Mouse (Mus musculus) cerebellum, adult 11-12 months (tissue): ENCODE data around the gene Gm45717.

Experiments
- DNase-seq: peaks from one replicate; pipeline ENCODE4 v3.0.0; 2022

The Gm45717 gene

GRCm38 (mm10) chr7:140942341-140942740, 13.4 kb downstream of the Gm45717 start:
- DNase-seq = no peak

- peak; percentile 36 for DNase-seq
Measured at GRCm38 (mm10) chr7:140941222-140942051, 14.3 kb downstream of the Gm45717 start, which contains the start of gene Pgghg. TSS of gene Pgghg (plus strand) at chr7:140941391.

GRCm38 (mm10) chr7:140939669-140940171, 16.0 kb downstream of the Gm45717 start:
- DNase-seq = no peak

GRCm38 (mm10) chr7:140938896-140939295, 16.8 kb downstream of the Gm45717 start:
- no peak for DNase-seq

- no peak for DNase-seq
Measured at GRCm38 (mm10) chr7:140938436-140938835, 17.3 kb downstream of the Gm45717 start.

GRCm38 (mm10) chr7:140927181-140927580, 28.6 kb downstream of the Gm45717 start:
- DNase-seq = no peak

- no peak for DNase-seq
Measured at GRCm38 (mm10) chr7:140923070-140923775, 32.5 kb downstream of the Gm45717 start.

- peak; percentile 83 for DNase-seq
Measured at GRCm38 (mm10) chr7:140922398-140923069, 33.2 kb downstream of the Gm45717 start.

GRCm38 (mm10) chr7:140921225-140921975, 34.3 kb downstream of the Gm45717 start:
- DNase-seq = no peak

- DNase-seq = no peak
Measured at GRCm38 (mm10) chr7:140920418-140921029, 35.2 kb downstream of the Gm45717 start, which contains the start of gene Nlrp6. TSS of gene Nlrp6 (plus strand) at chr7:140920902.

GRCm38 (mm10) chr7:140919911-140920310, 35.8 kb downstream of the Gm45717 start:
- DNase-seq = no peak

GRCm38 (mm10) chr7:140914031-140914690, 41.6 kb downstream of the Gm45717 start:
- no peak for DNase-seq

- DNase-seq = no peak
Measured at GRCm38 (mm10) chr7:140912846-140913482, 42.8 kb downstream of the Gm45717 start.

GRCm38 (mm10) chr7:140912293-140912692, 43.4 kb downstream of the Gm45717 start:
- DNase-seq = no peak

GRCm38 (mm10) chr7:140908634-140909107, 47.1 kb downstream of the Gm45717 start:
- peak; percentile 48 for DNase-seq

- no peak for DNase-seq
Measured at GRCm38 (mm10) chr7:140908181-140908580, 47.6 kb downstream of the Gm45717 start.

GRCm38 (mm10) chr7:140907697-140908096, 48.0 kb downstream of the Gm45717 start:
- no peak for DNase-seq

- DNase-seq = no peak
Measured at GRCm38 (mm10) chr7:140907131-140907530, 48.6 kb downstream of the Gm45717 start.

- DNase-seq = no peak
Measured at GRCm38 (mm10) chr7:140905642-140906081, 50.1 kb downstream of the Gm45717 start.

- peak; percentile 57 for DNase-seq
Measured at GRCm38 (mm10) chr7:140903212-140903611, 52.5 kb downstream of the Gm45717 start.
